ENCODE assay signal across 17 mouse cellular contexts in genomic region chr10:60266842-60267401, GRCm38 (mm10). TPM values are rescaled to one million over a fixed set of nuclear protein-coding genes. Genes with fewer than 3 reads are reported as not detected.
A peak's percentile ranks its signal among the peaks of the same experiment; 100 is the strongest.
DNase-seq lines count a peak whose midpoint lies in the region.
"Had no signal": no experiment of that assay in that cellular context is flagged by ENCODE, and none has a peak within 500 bp of the region (broad histone marks: within the 10 kb centered on the region; RNA-seq: fewer than 3 reads in every experiment).

No protein-coding gene starts in this region.

- DNase-seq in gastrocnemius, adult 18-20 months (ENCODE audit: low spot score): peak; percentile 75
- no peak for DNase-seq in gastrocnemius, postnatal 10 days
- DNase-seq in heart, adult 11 months: peak; percentile 85
- DNase-seq in heart, postnatal 4 days: no peak
- peak; percentile 76 for DNase-seq in kidney, adult 9 months
- DNase-seq in kidney, postnatal 25 days: no peak
- DNase-seq in skeletal muscle tissue, adult 2 months (ENCODE audit: low read depth, low spot score): peak; percentile 60
- DNase-seq: adrenal gland, adult 2 months; adrenal gland, postnatal 25 days; B cell, adult 2 months; cerebellum, adult 11-12 months; cerebellum, adult 8-10 months; cerebellum, postnatal 10 days; cerebellum, postnatal 36 days; embryo, embryonic 11 days; heart, postnatal 10 days; heart, postnatal 36 days had no signal

RNA-seq across cellular contexts. Expression of gene Psap, which starts 10.5 kb away (rescaled TPM):
- total RNA-seq in gastrocnemius, adult 18-20 months (2021): 100 to 1,000 TPM; 764 to 769 TPM
- total RNA-seq in gastrocnemius, postnatal 10 days (2021): 100 to 1,000 TPM; 405 to 444 TPM
- total RNA-seq in heart, postnatal 4 days (2021): 100 to 1,000 TPM; 554 to 566 TPM

RNA-seq across cellular contexts. Expression of gene Chst3, which starts 47.9 kb away (rescaled TPM):
- under 1 TPM; 0.27 to 0.40 TPM for total RNA-seq in gastrocnemius, adult 18-20 months (2021)
- total RNA-seq in gastrocnemius, postnatal 10 days (2021): 1 to 10 TPM; 1.9 to 2.1 TPM
- total RNA-seq in heart, postnatal 4 days (2021): 1 to 10 TPM; 1.6 to 2.4 TPM

Comparison
In these comparisons a context has a peak if more than half of its experiments do, and no peak if none do; other contexts are left out.
1. DNase-seq: peak in gastrocnemius, adult 18-20 months (single experiment), heart, adult 11 months (single experiment), kidney, adult 9 months (single experiment) and skeletal muscle tissue, adult 2 months (single experiment); none in gastrocnemius, postnatal 10 days (single experiment), heart, postnatal 4 days (single experiment) and kidney, postnatal 25 days (0 of 2).